Mouse (Mus musculus) CH12.LX (cell line): ENCODE data around the gene Cib4. TPM values are rescaled to one million over a fixed set of nuclear protein-coding genes. Genes with fewer than 3 reads are reported as not detected.

Experiments used
- DNase-seq: peaks from one replicate; pipeline ENCODE4 v3.0.0-alpha.2; 2013; ENCODE audit errors: extremely low read depth
- H3K27ac ChIP-seq: 2 replicates; pipeline ENCODE4 v1.5.1; 2012; ENCODE audit warnings: low read depth, mild to moderate bottlenecking, control low read depth, moderate library complexity; ENCODE audit not compliant: insufficient read depth
- H3K27me3 ChIP-seq: replicated peaks from 2 replicates; pipeline ENCODE3; 2012; ENCODE audit warnings: inconsistent platforms
- H3K36me3 ChIP-seq, 2 experiments: replicated peaks in 1 of 2; 2 replicates each; pipeline versions ENCODE3 to v1.6.1; 2012; ENCODE audit warnings: inconsistent platforms in 1 of 2, low read length in 1 of 2, mild to moderate bottlenecking in 1 of 2, mixed read lengths in 1 of 2, moderate library complexity in 1 of 2; ENCODE audit not compliant: control insufficient read depth in 1 of 2, insufficient read depth in 1 of 2
- H3K4me1 ChIP-seq, 2 experiments: 2 replicates each; pipeline ENCODE4 v1.6.1; 2012; ENCODE audit warnings: inconsistent platforms in 1 of 2, moderate library complexity in 1 of 2; ENCODE audit not compliant: insufficient read depth in 2 of 2, control insufficient read depth in 1 of 2
- H3K4me2 ChIP-seq: 2 replicates; pipeline ENCODE4 v1.6.1; 2012; ENCODE audit warnings: low read depth, mild to moderate bottlenecking, control low read depth; ENCODE audit not compliant: poor library complexity, insufficient read depth, severe bottlenecking
- H3K4me3 ChIP-seq, 3 experiments: fragments of 150-350 bp in 1 of 3; sonication (generic) in 1 of 3; replicated peaks in 1 of 3; 2 replicates each; pipeline versions ENCODE3 to v1.5.1; 2011 to 2012; ENCODE audit warnings: low read depth in 2 of 3, low read length in 2 of 3, mild to moderate bottlenecking in 2 of 3, moderate library complexity in 2 of 3, control low read depth in 1 of 3, improper control_type of control experiment in 1 of 3, inconsistent platforms in 1 of 3, mixed read lengths in 1 of 3; ENCODE audit not compliant: poor library complexity in 1 of 3
- H3K79me2 ChIP-seq: replicated peaks from 2 replicates; pipeline ENCODE4 v1.6.1; 2012; ENCODE audit warnings: mild to moderate bottlenecking, moderate library complexity; ENCODE audit not compliant: control insufficient read depth, poor library complexity, insufficient read depth, severe bottlenecking; ENCODE audit errors: extremely low read depth
- H3K9ac ChIP-seq: 2 replicates; pipeline ENCODE4 v1.6.1; 2012; ENCODE audit warnings: low read depth, mild to moderate bottlenecking, control low read depth, moderate library complexity; ENCODE audit not compliant: insufficient read depth
- H3K9me3 ChIP-seq: replicated peaks from 2 replicates; pipeline ENCODE3; 2012; ENCODE audit warnings: low read length, inconsistent platforms, mixed read lengths
- BHLHE40 ChIP-seq: IDR thresholded peaks from 2 replicates; pipeline ENCODE4 v1.6.1; 2011; ENCODE audit warnings: mild to moderate bottlenecking, low read depth, low read length, improper control_type of control experiment
- CHD1 ChIP-seq: IDR thresholded peaks from 2 replicates; pipeline ENCODE4 v1.6.1; 2012; ENCODE audit warnings: low read depth, low read length, improper control_type of control experiment, inconsistent platforms
- CHD2 ChIP-seq: IDR thresholded peaks from 2 replicates; pipeline ENCODE4 v1.6.1; 2011; ENCODE audit warnings: low read length, improper control_type of control experiment
- CTCF ChIP-seq, 2 experiments: IDR thresholded peaks in 1 of 2; conservative IDR thresholded peaks in 1 of 2; 2 replicates each; pipeline ENCODE4 v1.5.1; 2011 to 2012; ENCODE audit warnings: low read depth in 2 of 2, low read length in 2 of 2, improper control_type of control experiment in 1 of 2, inconsistent platforms in 1 of 2, mild to moderate bottlenecking in 1 of 2, moderate library complexity in 1 of 2
- EP300 ChIP-seq: IDR thresholded peaks from 2 replicates; pipeline ENCODE4 v1.6.1; 2011; ENCODE audit warnings: low read length, improper control_type of control experiment
- GABPA ChIP-seq: IDR thresholded peaks from 2 replicates; pipeline ENCODE4 v1.6.1; 2012; ENCODE audit warnings: low read depth, low read length, improper control_type of control experiment, inconsistent platforms; ENCODE audit not compliant: insufficient replicate concordance
- JUN ChIP-seq: IDR thresholded peaks from 2 replicates; pipeline ENCODE4 v1.6.1; 2011; ENCODE audit warnings: low read depth, mild to moderate bottlenecking, low read length, improper control_type of control experiment, moderate library complexity; ENCODE audit not compliant: insufficient read depth
- KAT2A ChIP-seq: IDR thresholded peaks from 2 replicates; pipeline ENCODE4 v1.6.1; 2012; ENCODE audit warnings: low read length, improper control_type of control experiment, inconsistent platforms; ENCODE audit not compliant: insufficient replicate concordance
- MAFK ChIP-seq: IDR thresholded peaks from 2 replicates; pipeline ENCODE4 v1.6.1; 2011; ENCODE audit warnings: low read length, improper control_type of control experiment; ENCODE audit not compliant: insufficient replicate concordance
- MAZ ChIP-seq: IDR thresholded peaks from 2 replicates; pipeline ENCODE4 v1.6.1; 2012; ENCODE audit warnings: low read depth, mild to moderate bottlenecking, inconsistent platforms, low read length, improper control_type of control experiment, moderate library complexity
- MEF2A ChIP-seq: IDR thresholded peaks from 2 replicates; pipeline ENCODE4 v1.6.1; 2014; ENCODE audit warnings: low read depth, mild to moderate bottlenecking, inconsistent platforms, low read length, improper control_type of control experiment, borderline replicate concordance
- MXI1 ChIP-seq: IDR thresholded peaks from 2 replicates; pipeline ENCODE4 v1.6.1; 2011; ENCODE audit warnings: mild to moderate bottlenecking, low read depth, low read length, improper control_type of control experiment
- MYC ChIP-seq: IDR thresholded peaks from 2 replicates; pipeline ENCODE4 v1.6.1; 2011; ENCODE audit warnings: low read depth, mild to moderate bottlenecking, improper control_type of control experiment, low read length
- NELFE ChIP-seq: IDR thresholded peaks from 2 replicates; pipeline ENCODE4 v1.6.1; 2011; ENCODE audit warnings: low read depth, low read length, improper control_type of control experiment
- NRF1 ChIP-seq: IDR thresholded peaks from 2 replicates; pipeline ENCODE4 v1.6.1; 2014; ENCODE audit warnings: low read depth, mild to moderate bottlenecking, inconsistent platforms, low read length, improper control_type of control experiment, moderate library complexity
- POLR2AphosphoS2 ChIP-seq: IDR thresholded peaks from 2 replicates; pipeline ENCODE4 v1.6.1; 2011; ENCODE audit warnings: low read depth, low read length, improper control_type of control experiment
- SIN3A ChIP-seq: IDR thresholded peaks from 2 replicates; pipeline ENCODE4 v1.6.1; 2012; ENCODE audit warnings: low read length, improper control_type of control experiment, inconsistent platforms
- TCF12 ChIP-seq: IDR thresholded peaks from 2 replicates; pipeline ENCODE4 v1.6.1; 2014; ENCODE audit warnings: low read depth, mild to moderate bottlenecking, inconsistent platforms, low read length, improper control_type of control experiment
- UBTF ChIP-seq: IDR thresholded peaks from 2 replicates; pipeline ENCODE4 v1.6.1; 2012; ENCODE audit warnings: low read depth, mild to moderate bottlenecking, inconsistent platforms, low read length, improper control_type of control experiment, moderate library complexity
- USF1 ChIP-seq: IDR thresholded peaks from 2 replicates; pipeline ENCODE4 v1.6.1; 2014; ENCODE audit warnings: low read depth, mild to moderate bottlenecking, inconsistent platforms, low read length, improper control_type of control experiment
- USF2 ChIP-seq: conservative IDR thresholded peaks from 2 replicates; pipeline ENCODE4 v1.6.1; 2011; ENCODE audit warnings: low read depth, low read length, improper control_type of control experiment
- ZC3H11A ChIP-seq: IDR thresholded peaks from 2 replicates; pipeline ENCODE4 v1.6.1; 2012; ENCODE audit warnings: low read depth, mild to moderate bottlenecking, inconsistent platforms, low read length, improper control_type of control experiment
- ZKSCAN1 ChIP-seq: IDR thresholded peaks from 2 replicates; pipeline ENCODE4 v1.6.1; 2012; ENCODE audit warnings: low read depth, inconsistent platforms, low read length, improper control_type of control experiment, borderline replicate concordance
- ZMIZ1 ChIP-seq: IDR thresholded peaks from 2 replicates; pipeline ENCODE4 v1.6.1; 2012; ENCODE audit warnings: low read depth, mild to moderate bottlenecking, inconsistent platforms, low read length, improper control_type of control experiment
- ZNF384 ChIP-seq: IDR thresholded peaks from 2 replicates; pipeline ENCODE4 v1.6.1; 2012; ENCODE audit warnings: low read depth, low read length, improper control_type of control experiment, inconsistent platforms
- dilution Hi-C: fragments of 300-500 bp; cut with MboI; formaldehyde crosslinking; loops from 2 replicates; pipeline ENCODE4 v1.14.3; 2020; ENCODE audit warnings: low sequenced_read_pairs; ENCODE audit not compliant: extremely low pct_unique_long_range_greater_than_20kb, extremely low pct_ligation_motif_present
- in situ Hi-C: fragments of 300-500 bp; cut with MboI; formaldehyde crosslinking; loops from 3 replicates; pipeline ENCODE4 v1.14.3; 2019; ENCODE audit warnings: low sequenced_read_pairs, low pct_ligation_motif_present, low pct_unique_long_range_greater_than_20kb, mixed read lengths
- polyA plus RNA-seq: library from polyadenylated mRNA; unstranded; fragments of >175 nt; gene quantifications from 2 replicates; pipeline ENCODE4 v1.2.1, GENCODE M21; 2012; ENCODE audit warnings: low read depth; ENCODE audit not compliant: insufficient read length
- total RNA-seq, 2 experiments: library from RNA; depleted of rRNA; stranded (reverse); fragments of 300-350 nt in 1 of 2; fragments of >200 nt in 1 of 2; gene quantifications; 2 replicates each; pipeline ENCODE4 v1.2.3; 2012 to 2014

The Cib4 gene
- total and polyA plus RNA-seq, 3 experiments, result not detected

GRCm38 (mm10) chr5:30518547-30518946 lies 27.1 kb downstream of the Cib4 start:
- DNase-seq, result no peak
- in situ Hi-C loops, result loop anchor here (5.0 kb wide), 1 partner anchor 119 kb away; no protein-coding TSS in a partner anchor

GRCm38 (mm10) chr5:30518108-30518507 lies 27.5 kb downstream of the Cib4 start:
- no peak overlapping the region for H3K27ac ChIP-seq
- no peaks in the 10 kb centered on the region for H3K9me3 ChIP-seq
- H3K4me2 ChIP-seq, result no peak overlapping the region
- H3K9ac ChIP-seq, result no peak overlapping the region
- no peaks in the 10 kb centered on the region for H3K36me3 ChIP-seq
- H3K4me3 ChIP-seq, result no peak overlapping the region
- dilution Hi-C loops (no loop called here), in situ Hi-C loops (loop anchor here (5.0 kb wide), 1 partner anchor 119 kb away; no protein-coding TSS in a partner anchor)
- DNase-seq, result no peak
- H3K79me2 ChIP-seq, result no peaks in the 10 kb centered on the region
- peaks cover 5% of the 10 kb centered on the region for H3K27me3 ChIP-seq
- peaks cover 0 to 10% of the 10 kb centered on the region in 2 experiments; a peak in 2 of 4 replicates for H3K4me1 ChIP-seq
- TF ChIP-seq USF1 (no peak), CHD1 (no peak), SIN3A (no peak), TCF12 (no peak), CHD2 (no peak), MEF2A (no peak), BHLHE40 (no peak), ZC3H11A (no peak), MAFK (no peak), GABPA (no peak), POLR2AphosphoS2 (no peak), MXI1 (no peak)

More at GRCm38 (mm10) chr5:30518547-30518946, 27.1 kb downstream of the Cib4 start:
- H3K79me2 ChIP-seq, result no peaks in the 10 kb centered on the region
- peaks cover 0 to 13% of the 10 kb centered on the region in 2 experiments; a peak in 2 of 4 replicates for H3K4me1 ChIP-seq
- H3K27ac ChIP-seq, result no peak overlapping the region
- dilution Hi-C loops, result no loop called here
- H3K36me3 ChIP-seq, result no peaks in the 10 kb centered on the region
- H3K9me3 ChIP-seq, result no peaks in the 10 kb centered on the region
- H3K9ac ChIP-seq, result no peak overlapping the region
- TF ChIP-seq MYC, result no peak
- TF ChIP-seq, all 38 proteins: peak for 0
- H3K4me3 ChIP-seq, result no peak overlapping the region
- peaks cover 5% of the 10 kb centered on the region for H3K27me3 ChIP-seq
- H3K4me2 ChIP-seq, result no peak overlapping the region

DNA sequence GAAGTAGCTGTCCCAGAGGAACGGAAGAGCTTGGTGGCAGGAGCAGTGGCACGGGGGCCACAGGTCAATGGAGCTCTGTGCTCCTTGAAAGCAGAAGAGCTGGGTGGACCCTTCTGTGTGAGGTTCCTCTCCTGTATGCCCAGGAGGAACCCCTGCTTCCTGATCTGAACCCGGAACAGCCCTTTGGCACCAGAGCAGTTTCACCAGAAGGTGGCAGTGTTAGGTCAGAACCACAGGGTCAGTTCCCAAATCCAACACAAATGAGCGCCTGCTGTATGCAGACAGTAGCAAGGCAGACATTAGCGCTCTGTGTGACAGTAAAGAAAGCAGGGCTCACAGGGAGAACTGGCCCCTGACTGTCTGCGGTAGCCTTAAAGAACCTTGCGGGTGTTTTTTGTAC lies 29.3 kb downstream of the Cib4 start:
- Histone ChIP-seq H3K9ac (no peak overlapping the region), H3K4me3 (no peak overlapping the region)
- dilution Hi-C loops, result no loop called here
- TF ChIP-seq ZMIZ1 (no peak), MAZ (no peak), JUN (no peak), SIN3A (no peak), MXI1 (no peak), CTCF (conservative IDR thresholded peaks at IDR 0.05 in 1 of 2, IDR thresholded peaks at IDR 0.05 in 1 of 2; ENCODE audit: low read depth in 2 of 2, low read length in 2 of 2) (peak; percentile 56 to 89), USF1 (no peak), GABPA (no peak), NELFE (no peak), NRF1 (no peak), MYC (no peak), ZKSCAN1 (no peak; the same call in 1 of the 2 replicates), CHD1 (no peak), USF2 (no peak), ZC3H11A (peak; percentile 32; the same call in 1 of the 2 replicates), UBTF (no peak), ZNF384 (no peak), KAT2A (no peak), EP300 (no peak)

More for the DNA sequence above, 29.3 kb downstream of the Cib4 start:
- Histone ChIP-seq H3K79me2 (no peaks in the 10 kb centered on the region), H3K4me1 (peaks cover 0 to 3% of the 10 kb centered on the region in 2 experiments; a peak in 1 of 4 replicates), H3K27me3 (peaks cover 2% of the 10 kb centered on the region), H3K36me3 (no peaks in the 10 kb centered on the region), H3K27ac (no peak overlapping the region), H3K4me2 (no peak overlapping the region), H3K9me3 (no peaks in the 10 kb centered on the region)
- DNase-seq, result peak; percentile 68
- in situ Hi-C loops, result loop anchor here (5.0 kb wide), 1 partner anchor 121 kb away; no protein-coding TSS in a partner anchor
